Mouse (Mus musculus) cortical plate, adult 2 months (tissue): ENCODE measurements around the gene Alg9.

Experiments used
- CTCF ChIP-seq: fragments of 200-500 bp; IDR thresholded peaks from 2 replicates; pipeline ENCODE4 v1.5.1; 2011; ENCODE audit warnings: mild to moderate bottlenecking, control low read depth, low read length; ENCODE audit not compliant: insufficient read depth; ENCODE audit errors: extremely low read depth
- POLR2A ChIP-seq: fragments of 200-500 bp; IDR thresholded peaks from 2 replicates; pipeline ENCODE4 v1.6.1; 2011; ENCODE audit warnings: mild to moderate bottlenecking, low read length, control low read depth; ENCODE audit not compliant: insufficient read depth; ENCODE audit errors: extremely low read depth

DNA sequence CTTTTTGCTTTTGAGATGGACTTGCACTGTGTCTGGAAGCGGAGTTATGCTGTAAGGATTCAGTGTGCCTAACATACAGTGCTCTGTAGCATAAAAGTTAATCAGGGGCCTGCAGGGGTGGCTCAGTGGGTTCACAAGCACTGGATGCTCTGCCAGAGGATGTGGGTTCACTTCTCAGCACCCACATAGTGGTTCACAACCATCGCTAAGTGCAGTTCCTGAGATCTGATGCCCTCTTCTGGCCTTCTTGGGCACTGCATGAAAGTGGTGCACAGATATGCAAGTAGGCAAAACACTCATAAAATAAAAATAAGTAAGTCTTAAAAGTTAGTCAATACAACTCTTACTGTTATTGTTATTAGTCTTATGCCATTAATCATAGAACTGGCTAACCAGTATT, 7.3 kb downstream of the Alg9 start:
- TF ChIP-seq CTCF (peak; percentile 40; the same call in 1 of the 2 replicates), POLR2A (no peak)
